Mouse (Mus musculus): ENCODE measurements around the gene Tpx2.

Tpx2 gene

GRCm38 (mm10) chr2:152915453-152915852 is 67.7 kb downstream of the Tpx2 start:
- no peak for DNase-seq (ENCODE audit: low spot score)

- DNase-seq (ENCODE audit: low spot score) = no peak
Observed at GRCm38 (mm10) chr2:152916111-152916510, 68.3 kb downstream of the Tpx2 start.

GRCm38 (mm10) chr2:152917671-152918070 is 69.9 kb downstream of the Tpx2 start:
- DNase-seq (ENCODE audit: low spot score) = no peak

- no peak for DNase-seq (ENCODE audit: low spot score)
Observed at GRCm38 (mm10) chr2:152922376-152922775, 74.6 kb downstream of the Tpx2 start.

- DNase-seq (ENCODE audit: low spot score) = no peak
Observed at GRCm38 (mm10) chr2:152923621-152924020, 75.9 kb downstream of the Tpx2 start.

GRCm38 (mm10) chr2:152924128-152924527 is 76.4 kb downstream of the Tpx2 start:
- no peak for DNase-seq (ENCODE audit: low spot score)

GRCm38 (mm10) chr2:152924543-152924942 is 76.8 kb downstream of the Tpx2 start:
- DNase-seq (ENCODE audit: low spot score) = no peak

- peak; percentile 44 for DNase-seq (ENCODE audit: low spot score)
Observed at GRCm38 (mm10) chr2:152925189-152925872, 77.6 kb downstream of the Tpx2 start.

- no peak for DNase-seq (ENCODE audit: low spot score)
Observed at GRCm38 (mm10) chr2:152926896-152927295, 79.1 kb downstream of the Tpx2 start.

- no peak for DNase-seq (ENCODE audit: low spot score)
Observed at GRCm38 (mm10) chr2:152927371-152927770, 79.6 kb downstream of the Tpx2 start.

GRCm38 (mm10) chr2:152928219-152928987 is 80.6 kb downstream of the Tpx2 start:
- DNase-seq (ENCODE audit: low spot score) = no peak

- DNase-seq (ENCODE audit: low spot score) = no peak
Observed at GRCm38 (mm10) chr2:152928988-152929370, 81.2 kb downstream of the Tpx2 start.

GRCm38 (mm10) chr2:152930276-152930675 is 82.5 kb downstream of the Tpx2 start:
- DNase-seq (ENCODE audit: low spot score) = no peak

- no peak for DNase-seq (ENCODE audit: low spot score)
Observed at GRCm38 (mm10) chr2:152931456-152932160, 83.8 kb downstream of the Tpx2 start.

- DNase-seq (ENCODE audit: low spot score) = peak; percentile 42
Observed at GRCm38 (mm10) chr2:152933048-152933447, 85.3 kb downstream of the Tpx2 start, which contains the start of gene Foxs1. Gene Foxs1, minus strand, starts transcription at chr2:152933208.

GRCm38 (mm10) chr2:152933614-152934013 is 85.8 kb downstream of the Tpx2 start:
- DNase-seq (ENCODE audit: low spot score) = peak; percentile 70

- peak; percentile 36 for DNase-seq (ENCODE audit: low spot score)
Observed at GRCm38 (mm10) chr2:152939846-152940245, 92.1 kb downstream of the Tpx2 start.

- no peak for DNase-seq (ENCODE audit: low spot score)
Observed at GRCm38 (mm10) chr2:152941106-152941505, 93.3 kb downstream of the Tpx2 start.

GRCm38 (mm10) chr2:152941776-152942175 is 94.0 kb downstream of the Tpx2 start:
- DNase-seq (ENCODE audit: low spot score) = no peak

- no peak for DNase-seq (ENCODE audit: low spot score)
Observed at GRCm38 (mm10) chr2:152942898-152943515, 95.2 kb downstream of the Tpx2 start.

GRCm38 (mm10) chr2:152943568-152943967 is 95.8 kb downstream of the Tpx2 start:
- no peak for DNase-seq (ENCODE audit: low spot score)

- DNase-seq (ENCODE audit: low spot score) = no peak
Observed at GRCm38 (mm10) chr2:152944013-152944412, 96.2 kb downstream of the Tpx2 start.

Measured in urinary bladder, postnatal 14 days (tissue).